Mouse (Mus musculus): ENCODE results near the gene A630076J17Rik.

DNA sequence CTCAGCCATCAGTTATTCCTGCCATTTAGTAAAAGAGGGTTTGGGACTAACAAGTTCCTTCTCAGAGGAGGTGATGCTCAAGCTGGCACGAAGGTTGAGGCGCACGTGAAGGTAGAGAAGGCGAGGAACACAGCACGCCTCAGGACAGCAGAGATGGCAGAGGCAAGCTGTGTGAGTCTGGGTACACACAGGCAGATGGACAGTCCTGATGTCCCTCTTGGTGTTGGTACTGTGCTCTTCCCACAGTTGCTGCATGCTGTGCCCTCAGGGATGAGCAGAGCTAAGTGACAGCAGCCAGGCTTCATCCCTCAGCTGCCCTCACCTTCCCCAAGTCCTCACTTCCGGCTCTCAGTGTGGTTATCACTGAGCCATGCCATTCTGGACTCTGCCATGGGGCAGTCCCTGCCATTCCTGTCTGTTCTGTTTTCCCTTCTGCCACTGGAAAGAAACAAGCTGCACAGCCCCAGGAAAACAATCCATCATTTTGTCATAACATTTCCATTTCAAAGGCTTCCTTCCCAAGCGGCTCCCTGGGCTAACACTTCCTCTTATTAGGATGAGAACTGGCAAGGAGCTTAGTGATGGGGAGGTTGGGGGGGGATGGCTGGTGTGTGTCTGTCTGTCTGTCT is 22.7 kb upstream of the A630076J17Rik start:
- TF ChIP-seq CTCF (IDR thresholded peaks at IDR 0.05; ENCODE audit: low read depth) (no peak), EP300 (IDR thresholded peaks at IDR 0.05; ENCODE audit: low read depth) (no peak)

Data from liver, postnatal 0 days (tissue).